Mouse (Mus musculus): ENCODE measurements around the gene Actr10. TPM values are rescaled to one million over a fixed set of nuclear protein-coding genes. Genes with fewer than 3 reads are reported as not detected.

The Actr10 gene
- total RNA-seq, 2 experiments from 2014 or later, result 134 to 135 TPM

Other genes starting within 250 kb of the Actr10 start
- gene Frmd6, start 112.3 kb upstream of the Actr10 start, total RNA-seq (2021), result 10 to 100 TPM; 50.2 to 54.1 TPM
- gene Psma3, start 36.8 kb downstream of the Actr10 start, total RNA-seq (2021), result 100 to 1,000 TPM; 344 to 430 TPM
- 10 to 100 TPM; 14.6 to 15.0 TPM for gene Arid4a, start 78.1 kb downstream of the Actr10 start, total RNA-seq (2021)
- gene Tomm20l, start 173.6 kb downstream of the Actr10 start, total RNA-seq (2021), result not detected
- 10 to 100 TPM; 28.7 to 32.9 TPM for gene Timm9, start 198.8 kb downstream of the Actr10 start, total RNA-seq (2021)
- gene 2700049A03Rik, start 199.0 kb downstream of the Actr10 start, total RNA-seq (2021), result 1 to 10 TPM; 5.9 to 7.6 TPM